Mouse (Mus musculus) naive thymus-derived CD4-positive, alpha-beta T cell, adult 2 months (primary cell): ENCODE measurements at regions not wholly inside any gene's neighbourhood (a gene's known extent, or its start where the extent isn't known, plus 50 kb on each side); places are given as distances from the start of the nearest gene placed in this dataset.
"Not testable (repeated sequence)": the region's sequence is repeated elsewhere in the genome, so short reads cannot be mapped to it uniquely, and the experiment has no call there.

ENCODE experiments used
- DNase-seq: peaks from one replicate; pipeline ENCODE4 v3.0.0-alpha.2; 2011; ENCODE audit warnings: low read depth

DNA sequence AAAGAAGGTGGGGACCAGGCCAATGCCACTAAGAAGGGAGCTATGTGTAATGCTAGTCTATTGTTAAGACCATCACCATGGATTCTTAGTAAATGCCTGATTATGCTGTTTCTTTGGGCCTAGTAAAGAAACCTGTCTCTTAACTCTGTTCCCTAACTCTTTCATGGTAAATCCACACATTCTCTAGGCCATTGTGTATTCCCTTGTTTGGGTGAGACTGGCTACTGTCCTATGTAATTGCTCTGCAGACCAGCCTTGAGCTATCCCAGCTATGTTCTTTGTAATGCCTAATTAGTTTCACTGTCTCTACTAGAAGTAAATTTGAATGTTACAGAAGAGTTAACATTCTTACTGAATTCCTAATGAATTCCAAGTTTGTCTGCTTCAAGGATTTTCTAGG lies 186.9 kb upstream of the Gm10750 start:
- no peak for DNase-seq

DNA sequence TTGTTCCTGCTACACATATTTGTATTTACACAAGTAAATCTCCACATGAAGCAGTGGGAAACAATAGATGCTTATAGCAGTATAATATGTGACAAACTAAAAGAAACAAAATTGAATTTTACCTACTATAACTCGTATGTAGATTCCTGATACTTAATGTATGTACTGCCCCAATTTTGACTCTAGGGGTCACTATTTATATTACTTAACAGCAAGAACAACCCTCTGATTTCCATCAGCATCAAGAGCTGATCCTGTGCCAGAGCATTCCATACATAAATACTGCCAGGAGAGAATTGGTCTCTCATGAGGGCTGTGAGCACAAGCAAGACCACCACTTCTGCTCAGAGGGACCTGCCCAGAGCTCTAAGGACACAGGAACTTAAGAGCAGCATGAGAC lies 178.7 kb upstream of the Gm10750 start:
- DNase-seq: peak; percentile 1

- DNase-seq: not testable (repeated sequence)
Measured at GRCm38 (mm10) chr2:149158434-149158833, 141.4 kb upstream of the Gm10750 start.

- not testable (repeated sequence) for DNase-seq
Measured at GRCm38 (mm10) chr2:149109551-149109950, 92.5 kb upstream of the Gm10750 start.

GRCm38 (mm10) chr2:149092146-149092545 lies 75.1 kb upstream of the Gm10750 start:
- no peak for DNase-seq
